Mouse (Mus musculus): ENCODE results near the gene Zfp934. TPM values are rescaled to one million over a fixed set of nuclear protein-coding genes. Genes with fewer than 3 reads are reported as not detected.

The Zfp934 gene
- 1 to 10 TPM; 3.9 to 4.4 TPM for total RNA-seq (2023)

GRCm38 (mm10) chr13:62571099-62571498 is at the start of gene Zfp934:
TSS of gene Zfp934 (minus strand) at chr13:62571199.

GRCm38 (mm10) chr13:62558189-62559110 is 12.5 kb downstream of the Zfp934 start, which contains the start of gene Zfp935:
TSS of gene Zfp935 (minus strand) at chr13:62558511.

GRCm38 (mm10) chr13:62466424-62467334 is 104.3 kb downstream of the Zfp934 start, which contains the start of gene Gm49359:
TSS of gene Gm49359 (minus strand) at chr13:62466832.

Other genes with a start within 250 kb of the Zfp934 start
- under 1 TPM; 0.46 to 0.86 TPM for gene Gm3604, start 188.0 kb downstream of the Zfp934 start, total RNA-seq (2023)
- 10 to 100 TPM; 12.0 to 12.7 TPM for gene Gm49359, start 104.4 kb downstream of the Zfp934 start, total RNA-seq (2023)
- gene Zfp935, start 12.7 kb downstream of the Zfp934 start, total RNA-seq (2023), result under 1 TPM in 1 of 2 experiments, not detected in 1; 0.94 TPM
- gene 6720489N17Rik, start 53.0 kb upstream of the Zfp934 start, total RNA-seq (2023), result 1 to 10 TPM; 2.7 to 5.8 TPM
- gene Platr25, start 189.5 kb upstream of the Zfp934 start, total RNA-seq (2023), result 1 to 10 TPM; 6.6 to 8.1 TPM
- gene Gm5141, start 214.6 kb upstream of the Zfp934 start, total RNA-seq (2023), result 1 to 10 TPM in 1 of 2 experiments, under 1 TPM in 1; 0.92 to 1.9 TPM